Mouse (Mus musculus): ENCODE data around the gene Aph1c. TPM values are rescaled to one million over a fixed set of nuclear protein-coding genes. Genes with fewer than 3 reads are reported as not detected.
A peak's percentile ranks its signal among the peaks of the same experiment; 100 is the strongest.

Gene Aph1c
- polyA plus RNA-seq (2015; fragmentation: Nextera tagmentation; extraction: Ambion mirVana) = 3.0 and 3.2 TPM in 2 replicates

- peak within 1 kb of the TSS; percentile 30; the same call in 1 of the 2 replicates for H3K27ac ChIP-seq (replicated peaks)
- no peak for TF ChIP-seq CTCF (IDR thresholded peaks at IDR 0.05; ENCODE audit: low read depth)
- TF ChIP-seq EP300 (optimal IDR thresholded peaks at IDR 0.05) = no peak
These were observed at the start of gene Aph1c for GRCm38 (mm10) chr9:66834318-66835096. Aph1c (minus strand) TSS chr9:66834726.

GRCm38 (mm10) chr9:66883500-66883899 is 49.0 kb upstream of the Aph1c start:
- WGBS = 82% methylated on average over 5 of the region's 5 CpGs

More at GRCm38 (mm10) chr9:66834318-66835096, at the start of gene Aph1c:
- no peaks in the 10 kb centered on the region for H3K9me3 ChIP-seq (ENCODE audit: control insufficient read depth, low read length)
- DNase-seq (ENCODE audit: low spot score) (peak; percentile 99), ATAC-seq (ENCODE audit: low FRiP score, low TSS enrichment) (peak; percentile 100)
- no peaks in the 10 kb centered on the region for H3K27me3 ChIP-seq (ENCODE audit: control insufficient read depth, insufficient read depth, low read length)
- H3K9ac ChIP-seq (ENCODE audit: low read length) = peak within 1 kb of the TSS; percentile 62
- H3K36me3 ChIP-seq (ENCODE audit: control insufficient read depth, insufficient read depth, low read length) = no peaks in the 10 kb centered on the region
- H3K4me3 ChIP-seq (ENCODE audit: low read depth, low read length) = peak within 1 kb of the TSS; percentile 60
- H3K4me1 ChIP-seq (replicated peaks; ENCODE audit: control insufficient read depth, insufficient read depth) = no peaks in the 10 kb centered on the region
- WGBS = under 1% methylated on average over 58 of the region's 58 CpGs
- peak within 1 kb of the TSS; percentile 92 for H3K4me2 ChIP-seq (replicated peaks; ENCODE audit: low read depth)

DNA sequence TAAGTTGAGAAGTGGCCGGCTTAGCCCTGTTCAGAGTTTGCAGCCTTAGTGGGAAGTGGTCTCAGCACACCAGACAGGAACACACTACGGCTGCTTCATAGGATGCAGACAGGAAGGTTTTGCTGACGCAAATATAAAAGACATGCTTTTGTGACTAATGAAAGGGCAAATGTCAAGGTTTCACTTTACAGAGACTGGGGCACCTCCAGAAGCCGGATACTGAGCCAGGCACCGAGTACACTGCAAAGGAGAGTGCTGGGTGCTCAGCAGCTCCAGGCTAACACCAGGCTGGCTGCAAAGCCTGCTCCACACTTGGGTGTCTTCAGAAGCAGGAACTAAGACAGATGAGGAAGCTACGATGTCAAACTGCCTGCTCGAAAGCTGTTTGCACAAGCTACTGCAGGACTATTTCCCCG is 47.9 kb upstream of the Aph1c start:
- Histone ChIP-seq H3K4me1 (replicated peaks; ENCODE audit: control insufficient read depth, insufficient read depth) (peaks cover 3% of the 10 kb centered on the region; the same call in 1 of the 2 replicates), H3K27me3 (ENCODE audit: control insufficient read depth, insufficient read depth, low read length) (no peaks in the 10 kb centered on the region), H3K9me3 (ENCODE audit: control insufficient read depth, low read length) (no peaks in the 10 kb centered on the region), H3K27ac (replicated peaks) (0 out of 2 replicates have a peak overlapping the region, but pooled peaks have one; percentile 13), H3K4me3 (ENCODE audit: low read depth, low read length) (no peak overlapping the region), H3K4me2 (replicated peaks; ENCODE audit: low read depth) (no peak overlapping the region), H3K9ac (ENCODE audit: low read length) (no peak overlapping the region), H3K36me3 (ENCODE audit: control insufficient read depth, insufficient read depth, low read length) (no peaks in the 10 kb centered on the region)
- 46% methylated on average over 8 of the region's 8 CpGs for WGBS
- no peak for TF ChIP-seq EP300 (optimal IDR thresholded peaks at IDR 0.05)
- TF ChIP-seq CTCF (IDR thresholded peaks at IDR 0.05; ENCODE audit: low read depth) = no peak
- ATAC-seq (ENCODE audit: low FRiP score, low TSS enrichment) = no peak; the same call in 1 of the 2 replicates
- DNase-seq (ENCODE audit: low spot score) = no peak

More at GRCm38 (mm10) chr9:66883500-66883899, 49.0 kb upstream of the Aph1c start:
- no peak overlapping the region for H3K4me2 ChIP-seq (replicated peaks; ENCODE audit: low read depth)
- no peaks in the 10 kb centered on the region for H3K27me3 ChIP-seq (ENCODE audit: control insufficient read depth, insufficient read depth, low read length)
- H3K4me1 ChIP-seq (replicated peaks; ENCODE audit: control insufficient read depth, insufficient read depth) = peaks cover 7% of the 10 kb centered on the region; the same call in 1 of the 2 replicates
- ATAC-seq (ENCODE audit: low FRiP score, low TSS enrichment) = no peak
- no peak overlapping the region for H3K9ac ChIP-seq (ENCODE audit: low read length)
- no peaks in the 10 kb centered on the region for H3K9me3 ChIP-seq (ENCODE audit: control insufficient read depth, low read length)
- no peak for TF ChIP-seq EP300 (optimal IDR thresholded peaks at IDR 0.05)
- no peak for TF ChIP-seq CTCF (IDR thresholded peaks at IDR 0.05; ENCODE audit: low read depth)
- no peak overlapping the region for H3K27ac ChIP-seq (replicated peaks)
- DNase-seq (ENCODE audit: low spot score) = no peak
- H3K36me3 ChIP-seq (ENCODE audit: control insufficient read depth, insufficient read depth, low read length) = no peaks in the 10 kb centered on the region
- H3K4me3 ChIP-seq (ENCODE audit: low read depth, low read length) = no peak overlapping the region

- ATAC-seq (ENCODE audit: low FRiP score, low TSS enrichment) (no peak), DNase-seq (ENCODE audit: low spot score) (no peak)
- H3K4me3 ChIP-seq (ENCODE audit: low read depth, low read length) = no peak overlapping the region
- no peaks in the 10 kb centered on the region for H3K9me3 ChIP-seq (ENCODE audit: control insufficient read depth, low read length)
- no peak overlapping the region for H3K27ac ChIP-seq (replicated peaks)
- no peaks in the 10 kb centered on the region; the same call in 1 of the 2 replicates for H3K4me1 ChIP-seq (replicated peaks; ENCODE audit: control insufficient read depth, insufficient read depth)
- H3K4me2 ChIP-seq (replicated peaks; ENCODE audit: low read depth) = no peak overlapping the region
- H3K36me3 ChIP-seq (ENCODE audit: control insufficient read depth, insufficient read depth, low read length) = no peaks in the 10 kb centered on the region
- no peaks in the 10 kb centered on the region for H3K27me3 ChIP-seq (ENCODE audit: control insufficient read depth, insufficient read depth, low read length)
- no peak overlapping the region for H3K9ac ChIP-seq (ENCODE audit: low read length)
- 84% methylated on average over 3 of the region's 3 CpGs for WGBS
- TF ChIP-seq CTCF (IDR thresholded peaks at IDR 0.05; ENCODE audit: low read depth) (no peak), EP300 (optimal IDR thresholded peaks at IDR 0.05) (no peak)
These were observed 47.3 kb upstream of the Aph1c start for GRCm38 (mm10) chr9:66881858-66882257.

DNA sequence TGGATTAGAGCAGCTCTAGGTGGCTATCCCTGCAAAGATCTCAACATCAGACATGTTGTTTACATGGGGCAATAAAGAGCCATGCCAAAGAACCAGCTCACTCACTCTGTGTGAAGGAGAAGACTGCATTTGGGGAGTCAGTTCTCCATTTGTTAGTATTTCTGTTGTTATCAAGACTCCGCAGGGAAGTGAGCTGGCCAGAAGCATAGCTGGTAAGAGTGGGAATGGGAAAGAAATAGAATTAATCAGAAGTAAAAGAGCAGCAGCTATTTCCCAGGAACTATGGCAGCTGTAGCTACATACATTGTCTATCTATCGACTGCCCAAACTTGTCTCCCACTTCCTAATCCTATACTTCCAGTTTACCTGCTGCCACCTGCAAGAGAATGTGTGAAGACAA is 46.2 kb upstream of the Aph1c start:
- Histone ChIP-seq H3K27me3 (ENCODE audit: control insufficient read depth, insufficient read depth, low read length) (no peaks in the 10 kb centered on the region), H3K36me3 (ENCODE audit: control insufficient read depth, insufficient read depth, low read length) (no peaks in the 10 kb centered on the region), H3K4me3 (ENCODE audit: low read depth, low read length) (no peak overlapping the region), H3K27ac (replicated peaks) (no peak overlapping the region), H3K4me1 (replicated peaks; ENCODE audit: control insufficient read depth, insufficient read depth) (no peaks in the 10 kb centered on the region), H3K4me2 (replicated peaks; ENCODE audit: low read depth) (no peak overlapping the region), H3K9ac (ENCODE audit: low read length) (no peak overlapping the region), H3K9me3 (ENCODE audit: control insufficient read depth, low read length) (no peaks in the 10 kb centered on the region)
- no peak for TF ChIP-seq EP300 (optimal IDR thresholded peaks at IDR 0.05)
- TF ChIP-seq CTCF (IDR thresholded peaks at IDR 0.05; ENCODE audit: low read depth) = no peak
- no peak for ATAC-seq (ENCODE audit: low FRiP score, low TSS enrichment)
- 77% methylated on average over 2 of the region's 2 CpGs for WGBS
- no peak for DNase-seq (ENCODE audit: low spot score)

- no peak overlapping the region for H3K27ac ChIP-seq (replicated peaks)
- WGBS = 77% methylated on average over 6 of the region's 6 CpGs
- H3K4me3 ChIP-seq (ENCODE audit: low read depth, low read length) = no peak overlapping the region
- no peaks in the 10 kb centered on the region for H3K27me3 ChIP-seq (ENCODE audit: control insufficient read depth, insufficient read depth, low read length)
- H3K9ac ChIP-seq (ENCODE audit: low read length) = no peak overlapping the region
- no peaks in the 10 kb centered on the region for H3K9me3 ChIP-seq (ENCODE audit: control insufficient read depth, low read length)
- TF ChIP-seq EP300 (optimal IDR thresholded peaks at IDR 0.05) (no peak), CTCF (IDR thresholded peaks at IDR 0.05; ENCODE audit: low read depth) (no peak)
- H3K4me2 ChIP-seq (replicated peaks; ENCODE audit: low read depth) = no peak overlapping the region
- H3K4me1 ChIP-seq (replicated peaks; ENCODE audit: control insufficient read depth, insufficient read depth) = no peaks in the 10 kb centered on the region
- no peaks in the 10 kb centered on the region for H3K36me3 ChIP-seq (ENCODE audit: control insufficient read depth, insufficient read depth, low read length)
- DNase-seq (ENCODE audit: low spot score) = no peak
- ATAC-seq (ENCODE audit: low FRiP score, low TSS enrichment) = no peak
These were observed 45.0 kb upstream of the Aph1c start for GRCm38 (mm10) chr9:66879486-66879885.

Measured in stomach, postnatal 0 days (tissue).